Mouse (Mus musculus): ENCODE results near the gene Tmem203. TPM values are rescaled to one million over a fixed set of nuclear protein-coding genes. Genes with fewer than 3 reads are reported as not detected.
A peak's percentile ranks its signal among the peaks of the same experiment; 100 is the strongest.

The Tmem203 gene
- total and polyA plus RNA-seq, 2 experiments: 14.5 to 43.7 TPM

DNA sequence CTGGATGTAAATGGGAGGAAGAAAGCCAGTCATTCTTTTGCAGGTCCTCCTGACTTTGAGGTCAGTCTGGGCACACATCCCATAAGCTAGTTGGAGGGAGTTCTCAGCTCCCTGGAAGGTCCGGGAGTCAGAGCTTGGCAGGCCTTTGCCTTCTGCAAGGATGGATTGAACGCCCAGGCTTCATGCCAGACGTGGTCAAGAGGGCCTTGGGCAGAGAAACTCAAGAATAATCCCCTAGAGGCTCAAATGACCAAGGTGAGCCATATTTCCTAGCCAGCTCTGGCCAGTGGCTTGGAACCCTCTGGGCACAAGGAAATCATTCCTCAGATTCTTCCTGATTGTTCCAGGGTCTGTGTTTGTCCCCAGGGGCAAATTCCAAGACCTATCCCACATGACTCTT lies 9.6 kb downstream of the Tmem203 start:
- TF ChIP-seq CTCF (IDR thresholded peaks at IDR 0.05; ENCODE audit: low read depth, low read length): no peak
- TF ChIP-seq POLR2A (IDR thresholded peaks at IDR 0.05; ENCODE audit: extremely low read depth, insufficient read depth, low read length): no peak
- H3K79me2 ChIP-seq (ENCODE audit: control insufficient read depth, insufficient read depth, low read length): peaks cover 9% of the 10 kb centered on the region; the same call in 1 of the 2 replicates
- H3K27me3 ChIP-seq (ENCODE audit: control insufficient read depth, insufficient read depth, low read length): no peaks in the 10 kb centered on the region
- no peak overlapping the region for H3K27ac ChIP-seq (replicated peaks; ENCODE audit: insufficient read depth, low read depth, low read length)
- H3K36me3 ChIP-seq (ENCODE audit: control insufficient read depth, insufficient read depth, low read length): no peaks in the 10 kb centered on the region
- peak; percentile 18 for DNase-seq (ENCODE audit: extremely low read depth, low read depth, low spot score)
- no peak overlapping the region for H3K9ac ChIP-seq (ENCODE audit: low read depth, low read length)
- WGBS: 66% methylated on average over 3 of the region's 3 CpGs
- peaks cover 17% of the 10 kb centered on the region for H3K4me1 ChIP-seq (ENCODE audit: control insufficient read depth, insufficient read depth, low read length)
- no peak overlapping the region for H3K4me3 ChIP-seq (ENCODE audit: insufficient read depth, low read depth, low read length)

GRCm38 (mm10) chr2:25265897-25266656 lies 10.8 kb downstream of the Tmem203 start:
- peak; percentile 34 for DNase-seq (ENCODE audit: extremely low read depth, low read depth, low spot score)
- WGBS: 39% methylated on average over 6 of the region's 6 CpGs
- Histone ChIP-seq H3K27ac (replicated peaks; ENCODE audit: insufficient read depth, low read depth, low read length) (no peak overlapping the region), H3K27me3 (ENCODE audit: control insufficient read depth, insufficient read depth, low read length) (no peaks in the 10 kb centered on the region), H3K4me1 (ENCODE audit: control insufficient read depth, insufficient read depth, low read length) (peaks cover 18% of the 10 kb centered on the region), H3K79me2 (ENCODE audit: control insufficient read depth, insufficient read depth, low read length) (peaks cover 9% of the 10 kb centered on the region; the same call in 1 of the 2 replicates), H3K4me3 (ENCODE audit: insufficient read depth, low read depth, low read length) (no peak overlapping the region), H3K9ac (ENCODE audit: low read depth, low read length) (no peak overlapping the region), H3K36me3 (ENCODE audit: control insufficient read depth, insufficient read depth, low read length) (no peaks in the 10 kb centered on the region)
- TF ChIP-seq CTCF (IDR thresholded peaks at IDR 0.05; ENCODE audit: low read depth, low read length) (no peak), POLR2A (IDR thresholded peaks at IDR 0.05; ENCODE audit: extremely low read depth, insufficient read depth, low read length) (no peak)

- Histone ChIP-seq H3K4me3 (ENCODE audit: insufficient read depth, low read depth, low read length) (no peak overlapping the region), H3K9ac (ENCODE audit: low read depth, low read length) (no peak overlapping the region), H3K4me1 (ENCODE audit: control insufficient read depth, insufficient read depth, low read length) (peaks cover 23% of the 10 kb centered on the region), H3K27me3 (ENCODE audit: control insufficient read depth, insufficient read depth, low read length) (no peaks in the 10 kb centered on the region), H3K79me2 (ENCODE audit: control insufficient read depth, insufficient read depth, low read length) (peaks cover 9% of the 10 kb centered on the region; the same call in 1 of the 2 replicates), H3K36me3 (ENCODE audit: control insufficient read depth, insufficient read depth, low read length) (no peaks in the 10 kb centered on the region), H3K27ac (replicated peaks; ENCODE audit: insufficient read depth, low read depth, low read length) (no peak overlapping the region)
- peak; percentile 36 for DNase-seq (ENCODE audit: extremely low read depth, low read depth, low spot score)
- no peak for TF ChIP-seq POLR2A (IDR thresholded peaks at IDR 0.05; ENCODE audit: extremely low read depth, insufficient read depth, low read length)
- no peak for TF ChIP-seq CTCF (IDR thresholded peaks at IDR 0.05; ENCODE audit: low read depth, low read length)
- whole genome bisulfite sequencing: 5% methylated on average over 2 of the region's 2 CpGs
These were observed 11.5 kb downstream of the Tmem203 start for GRCm38 (mm10) chr2:25266720-25267119.

GRCm38 (mm10) chr2:25267241-25267640 lies 12.0 kb downstream of the Tmem203 start:
- Histone ChIP-seq H3K36me3 (ENCODE audit: control insufficient read depth, insufficient read depth, low read length) (no peaks in the 10 kb centered on the region), H3K9ac (ENCODE audit: low read depth, low read length) (no peak overlapping the region), H3K27ac (replicated peaks; ENCODE audit: insufficient read depth, low read depth, low read length) (no peak overlapping the region), H3K79me2 (ENCODE audit: control insufficient read depth, insufficient read depth, low read length) (peaks cover 9% of the 10 kb centered on the region; the same call in 1 of the 2 replicates), H3K4me3 (ENCODE audit: insufficient read depth, low read depth, low read length) (no peak overlapping the region), H3K27me3 (ENCODE audit: control insufficient read depth, insufficient read depth, low read length) (no peaks in the 10 kb centered on the region), H3K4me1 (ENCODE audit: control insufficient read depth, insufficient read depth, low read length) (peaks cover 23% of the 10 kb centered on the region)
- TF ChIP-seq CTCF (IDR thresholded peaks at IDR 0.05; ENCODE audit: low read depth, low read length) (no peak), POLR2A (IDR thresholded peaks at IDR 0.05; ENCODE audit: extremely low read depth, insufficient read depth, low read length) (no peak)
- no peak for DNase-seq (ENCODE audit: extremely low read depth, low read depth, low spot score)

- no peak overlapping the region for H3K4me3 ChIP-seq (ENCODE audit: insufficient read depth, low read depth, low read length)
- H3K9ac ChIP-seq (ENCODE audit: low read depth, low read length): no peak overlapping the region
- DNase-seq (ENCODE audit: extremely low read depth, low read depth, low spot score): no peak
- H3K79me2 ChIP-seq (ENCODE audit: control insufficient read depth, insufficient read depth, low read length): peaks cover 14% of the 10 kb centered on the region; the same call in 1 of the 2 replicates
- 83% methylated on average over 4 of the region's 4 CpGs for WGBS
- H3K27me3 ChIP-seq (ENCODE audit: control insufficient read depth, insufficient read depth, low read length): no peaks in the 10 kb centered on the region
- no peak overlapping the region for H3K27ac ChIP-seq (replicated peaks; ENCODE audit: insufficient read depth, low read depth, low read length)
- no peaks in the 10 kb centered on the region for H3K36me3 ChIP-seq (ENCODE audit: control insufficient read depth, insufficient read depth, low read length)
- TF ChIP-seq POLR2A (IDR thresholded peaks at IDR 0.05; ENCODE audit: extremely low read depth, insufficient read depth, low read length): no peak
- no peak for TF ChIP-seq CTCF (IDR thresholded peaks at IDR 0.05; ENCODE audit: low read depth, low read length)
- H3K4me1 ChIP-seq (ENCODE audit: control insufficient read depth, insufficient read depth, low read length): peaks cover 25% of the 10 kb centered on the region
These were observed 12.6 kb downstream of the Tmem203 start for GRCm38 (mm10) chr2:25267746-25268309.
